Mouse (Mus musculus) heart, adult 2 months (tissue): ENCODE data around the gene Gemin8.

Experiments used
- CTCF ChIP-seq: fragments of 200-600 bp; IDR thresholded peaks from 2 replicates; pipeline ENCODE4 v1.8.1; 2022; ENCODE audit warnings: antibody characterized with exemption, mild to moderate bottlenecking, moderate library complexity
- EP300 ChIP-seq: fragments of 200-500 bp; IDR thresholded peaks from 2 replicates; pipeline ENCODE4 v1.6.1; 2011; ENCODE audit warnings: low read depth, low read length, control low read depth; ENCODE audit not compliant: insufficient read depth

GRCm38 (mm10) chrX:166219331-166219730 is 49.1 kb downstream of the Gemin8 start:
- TF ChIP-seq EP300: no peak
- TF ChIP-seq CTCF: no peak
